Mouse (Mus musculus) A20 (cell line): Measurements from ENCODE around the gene Asb10.

ENCODE experiments used
- DNase-seq: peaks from one replicate; pipeline ENCODE4 v3.0.0-alpha.2; 2011; ENCODE audit warnings: low read depth, low spot score

The Asb10 gene

GRCm38 (mm10) chr5:24536511-24536910 is 4.3 kb downstream of the Asb10 start:
- no peak for DNase-seq

- no peak for DNase-seq
Observed at GRCm38 (mm10) chr5:24535731-24536130, 5.0 kb downstream of the Asb10 start.

GRCm38 (mm10) chr5:24534292-24534691 is 6.5 kb downstream of the Asb10 start:
- peak; percentile 18 for DNase-seq

GRCm38 (mm10) chr5:24533391-24533790 is 7.4 kb downstream of the Asb10 start:
- DNase-seq: no peak

GRCm38 (mm10) chr5:24530042-24530689 is 10.6 kb downstream of the Asb10 start:
- DNase-seq: peak; percentile 82

- DNase-seq: no peak
Observed at GRCm38 (mm10) chr5:24527780-24528179, 13.0 kb downstream of the Asb10 start.

GRCm38 (mm10) chr5:24526889-24527230 is 13.9 kb downstream of the Asb10 start, which contains the start of gene Gbx1:
TSS of gene Gbx1 (minus strand) at chr5:24527202.
- no peak for DNase-seq

- DNase-seq: no peak
Observed at GRCm38 (mm10) chr5:24526190-24526888, 14.4 kb downstream of the Asb10 start.

GRCm38 (mm10) chr5:24525360-24526189 is 15.2 kb downstream of the Asb10 start:
- DNase-seq: no peak

GRCm38 (mm10) chr5:24524522-24524921 is 16.3 kb downstream of the Asb10 start:
- no peak for DNase-seq

- no peak for DNase-seq
Observed at GRCm38 (mm10) chr5:24523806-24524205, 17.0 kb downstream of the Asb10 start.

GRCm38 (mm10) chr5:24521366-24521765 is 19.4 kb downstream of the Asb10 start:
- no peak for DNase-seq

GRCm38 (mm10) chr5:24512271-24512670 is 28.5 kb downstream of the Asb10 start:
- DNase-seq: no peak

- DNase-seq: peak; percentile 49
Observed at GRCm38 (mm10) chr5:24510635-24511034, 30.1 kb downstream of the Asb10 start.

GRCm38 (mm10) chr5:24508406-24508805 is 32.4 kb downstream of the Asb10 start:
- DNase-seq: peak; percentile 14

- no peak for DNase-seq
Observed at GRCm38 (mm10) chr5:24505513-24505912, 35.3 kb downstream of the Asb10 start.

GRCm38 (mm10) chr5:24502786-24503185 is 38.0 kb downstream of the Asb10 start:
- DNase-seq: no peak

- no peak for DNase-seq
Observed at GRCm38 (mm10) chr5:24500851-24501250, 39.9 kb downstream of the Asb10 start.

- DNase-seq: no peak
Observed at GRCm38 (mm10) chr5:24499113-24499512, 41.7 kb downstream of the Asb10 start.

GRCm38 (mm10) chr5:24497526-24497925 is 43.3 kb downstream of the Asb10 start:
- no peak for DNase-seq

- DNase-seq: no peak
Observed at GRCm38 (mm10) chr5:24496756-24497155, 44.0 kb downstream of the Asb10 start.

- DNase-seq: no peak
Observed at GRCm38 (mm10) chr5:24495019-24495418, 45.8 kb downstream of the Asb10 start.
